Mouse (Mus musculus): Measurements from ENCODE around the gene Mxd4.

Mxd4 gene

DNA sequence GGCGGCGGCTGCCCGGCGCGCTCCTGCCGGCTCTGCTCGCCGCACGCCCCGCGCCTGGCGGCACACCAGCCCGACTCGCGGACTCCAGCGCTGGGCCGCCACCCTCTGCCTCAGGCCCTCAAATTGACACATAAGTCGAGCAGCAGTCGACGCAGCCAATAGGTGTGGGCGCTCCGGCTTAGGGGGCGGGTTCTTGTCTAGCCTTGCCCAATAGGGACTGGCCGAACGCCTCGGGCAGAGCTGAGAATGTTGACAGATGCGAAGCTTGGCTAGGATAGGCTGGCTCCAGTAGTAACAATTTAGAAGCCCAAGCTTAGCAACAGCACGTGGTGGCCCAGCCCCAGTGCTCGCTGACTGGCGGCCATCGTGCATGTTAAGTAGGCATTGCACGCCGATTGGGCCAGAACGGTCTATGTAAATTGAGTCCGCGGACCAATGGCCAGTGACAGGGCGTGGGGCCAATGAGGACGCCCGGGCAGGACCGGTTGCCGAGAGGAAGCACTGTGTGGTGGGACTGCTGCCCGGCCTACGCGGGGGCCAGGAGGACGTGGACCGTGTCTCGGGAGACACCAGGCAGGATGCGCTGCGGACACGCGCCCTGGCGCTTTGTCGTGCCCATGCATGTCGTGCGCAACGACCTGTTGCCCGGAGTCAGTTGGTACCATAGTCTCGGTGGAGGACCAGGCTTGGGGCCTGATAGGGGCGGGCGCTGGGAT is at the start of gene Mxd4:
Gene Mxd4, minus strand, starts transcription at position 120 of the 716 bp plus-strand sequence.
- DNase-seq: peak; percentile 98

DNA sequence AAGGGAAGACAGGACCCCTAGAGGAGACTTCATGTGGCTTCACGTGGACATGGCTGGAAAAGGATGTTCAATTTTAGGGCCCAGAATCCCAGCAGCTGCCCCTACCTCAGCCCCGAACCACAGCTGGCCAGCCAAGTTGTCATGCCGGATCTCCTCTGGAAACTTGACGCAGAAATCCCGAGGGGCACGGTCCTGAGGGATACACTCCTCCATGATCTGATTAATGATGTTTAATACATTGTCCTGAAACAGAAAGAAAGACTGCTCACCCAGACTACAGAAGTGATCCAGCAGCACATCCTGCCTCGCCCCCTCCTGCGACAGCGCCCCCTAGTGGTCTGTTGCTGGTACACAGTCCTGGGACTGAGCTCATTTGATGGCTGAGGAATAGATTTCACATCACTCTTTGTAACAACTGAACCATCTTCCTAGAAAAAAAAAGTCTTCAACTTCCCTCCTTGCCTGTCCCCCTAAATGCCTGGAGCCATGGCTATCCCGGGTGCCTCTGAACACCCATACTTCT is 48.4 kb upstream of the Mxd4 start:
- peak; percentile 42 for DNase-seq

DNA sequence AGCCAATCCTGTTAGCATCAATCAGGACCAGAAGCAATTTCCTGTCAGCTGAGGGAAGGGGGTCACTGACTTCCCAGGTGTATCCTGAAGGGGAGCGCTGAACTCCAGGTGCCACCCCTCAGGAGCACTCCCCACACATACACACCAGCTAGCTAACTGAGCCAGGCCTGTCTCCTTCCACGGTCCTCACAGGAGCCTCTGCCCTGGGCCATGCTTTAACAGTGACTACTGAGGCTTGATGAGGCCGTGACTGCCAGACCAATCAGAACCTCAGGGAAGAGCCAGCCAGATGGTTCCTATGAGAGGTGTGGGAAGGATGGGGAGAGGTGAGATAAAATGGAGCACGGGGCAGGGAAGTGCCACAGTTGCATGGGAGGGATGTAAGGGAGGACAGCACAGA is 47.5 kb upstream of the Mxd4 start:
- no peak for DNase-seq

DNA sequence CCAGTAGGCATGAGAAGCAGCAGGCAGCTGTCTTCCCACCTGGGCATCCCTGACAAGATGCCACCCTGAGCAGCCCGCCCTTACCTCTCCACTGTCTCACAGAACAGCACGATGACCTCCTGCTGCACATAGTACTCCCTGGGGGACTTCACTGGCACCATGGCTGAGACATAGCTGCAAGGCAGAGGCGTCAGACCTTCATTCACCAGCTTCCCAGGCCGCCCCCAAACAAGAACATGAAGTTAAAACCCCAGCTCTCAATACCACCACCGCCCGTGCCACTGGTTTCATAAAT is 45.6 kb upstream of the Mxd4 start:
- DNase-seq: no peak

DNA sequence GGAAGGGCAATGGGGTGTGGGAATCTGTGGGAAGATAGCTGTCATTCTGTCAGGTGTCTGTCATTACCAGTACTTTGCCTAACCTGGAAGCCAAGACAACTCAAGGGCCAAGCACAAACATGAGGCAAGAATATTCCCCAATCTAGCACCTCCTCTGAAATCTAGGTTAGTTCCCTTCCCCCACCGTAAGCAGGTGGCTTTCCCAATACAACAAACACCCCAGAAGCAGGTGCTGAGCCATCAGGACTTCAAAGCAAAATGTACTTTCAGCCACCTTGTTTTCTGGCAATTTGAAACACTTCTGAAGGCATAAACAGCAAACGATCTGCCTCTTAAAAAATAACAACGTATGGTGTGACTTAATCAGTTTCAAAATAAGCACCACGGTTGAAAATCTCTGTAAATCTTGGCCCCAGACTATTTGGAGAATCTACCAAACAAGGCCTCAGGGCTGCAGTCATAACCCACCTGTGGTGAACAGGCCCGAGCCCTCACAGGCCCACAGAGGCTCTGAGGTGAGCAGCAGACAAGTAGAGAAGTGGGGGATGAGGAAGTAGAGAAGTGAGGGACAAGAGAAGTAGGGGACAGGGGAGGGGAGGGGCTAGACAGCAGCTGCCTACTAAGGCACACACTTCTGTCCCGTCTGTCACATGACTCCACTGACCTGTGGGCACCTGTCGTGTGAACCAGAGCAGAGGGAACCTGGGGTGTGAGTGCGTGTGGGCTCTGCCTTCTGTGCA is 45.1 kb upstream of the Mxd4 start:
- DNase-seq: no peak

- no peak for DNase-seq
These were observed 44.4 kb upstream of the Mxd4 start for GRCm38 (mm10) chr5:34231901-34232300.

DNA sequence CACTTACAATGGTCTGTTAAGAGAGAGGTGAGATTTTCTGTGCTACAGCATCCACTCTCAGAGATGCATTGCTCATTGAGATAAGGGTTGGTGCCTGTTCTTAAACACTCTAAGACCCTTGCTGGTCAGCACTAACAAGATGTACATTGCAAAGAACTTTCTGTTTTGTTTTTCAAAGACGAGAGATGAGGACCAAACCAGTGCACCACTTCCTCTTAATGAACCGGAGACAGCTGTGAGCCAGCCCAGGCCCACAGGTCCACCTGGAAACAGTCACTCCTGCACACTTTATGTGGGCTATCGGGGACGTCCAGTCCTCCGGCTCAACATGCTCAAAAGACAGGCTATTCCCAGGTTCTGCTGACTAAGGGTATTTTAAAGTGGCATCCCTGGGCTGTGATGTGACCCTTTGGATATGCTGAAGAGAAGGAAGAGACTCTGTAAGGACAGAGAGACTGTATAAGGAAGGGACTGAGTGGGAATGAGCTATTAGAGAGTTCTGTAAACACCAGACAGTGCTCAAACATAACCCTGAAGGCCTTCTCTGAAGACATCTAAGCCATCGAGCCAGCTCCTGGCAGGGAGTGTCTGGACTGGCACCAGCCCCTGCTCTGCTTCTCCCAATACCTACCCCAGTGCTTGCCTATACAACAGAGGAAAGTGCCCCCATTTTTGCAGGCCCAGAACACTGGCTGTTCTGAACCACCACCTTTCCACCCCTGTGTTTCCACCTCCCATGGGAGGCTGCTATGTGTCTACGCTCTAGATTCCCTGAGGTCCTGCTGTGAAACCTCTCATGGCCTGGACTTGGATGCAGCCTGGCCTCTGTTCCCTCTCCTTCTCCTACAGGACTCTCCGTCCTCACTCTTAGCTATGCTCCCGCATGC is 43.3 kb upstream of the Mxd4 start:
- DNase-seq: no peak

DNA sequence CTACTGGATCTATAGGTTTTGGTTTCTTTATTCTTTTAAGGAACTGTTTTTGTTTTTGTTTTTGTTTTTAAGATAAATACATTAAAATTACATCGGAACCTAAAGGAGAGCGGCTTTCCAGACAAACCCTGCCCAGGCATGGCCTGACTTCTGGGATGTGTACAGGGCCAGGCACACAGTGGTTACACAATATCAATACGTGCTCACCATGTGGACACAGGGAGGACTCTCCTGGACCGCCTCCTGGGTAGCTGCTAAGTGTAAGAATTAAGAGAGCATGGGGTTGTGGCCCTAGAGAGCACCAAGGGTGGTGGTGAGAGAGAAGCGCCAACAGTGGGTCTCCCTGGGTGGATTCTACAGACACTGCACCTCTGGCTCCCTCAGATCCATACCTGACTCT is 42.0 kb upstream of the Mxd4 start:
- DNase-seq: no peak

DNA sequence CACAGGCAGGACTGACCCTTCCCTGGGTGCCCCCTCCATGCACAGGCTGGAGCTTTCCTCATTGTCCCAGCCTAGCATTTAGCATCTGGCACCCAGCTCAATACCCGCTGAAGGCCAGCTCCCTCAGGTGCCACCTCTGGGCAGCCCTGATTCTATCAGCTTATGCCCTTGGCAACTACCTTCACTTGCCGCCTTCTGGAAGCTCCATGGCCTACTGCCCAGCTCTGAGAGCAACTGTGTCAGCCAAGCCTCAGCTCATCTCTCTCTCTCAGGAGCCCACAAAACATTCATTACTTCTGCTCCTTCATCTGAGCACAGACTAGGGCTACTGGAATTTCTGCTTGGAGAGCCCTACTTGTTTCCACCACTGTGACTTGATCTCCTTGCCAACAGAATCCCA is 38.0 kb upstream of the Mxd4 start:
- no peak for DNase-seq

GRCm38 (mm10) chr5:34224515-34224914 is 37.0 kb upstream of the Mxd4 start:
- DNase-seq: no peak

- no peak for DNase-seq
These were observed 32.5 kb upstream of the Mxd4 start for GRCm38 (mm10) chr5:34220001-34220400.

DNA sequence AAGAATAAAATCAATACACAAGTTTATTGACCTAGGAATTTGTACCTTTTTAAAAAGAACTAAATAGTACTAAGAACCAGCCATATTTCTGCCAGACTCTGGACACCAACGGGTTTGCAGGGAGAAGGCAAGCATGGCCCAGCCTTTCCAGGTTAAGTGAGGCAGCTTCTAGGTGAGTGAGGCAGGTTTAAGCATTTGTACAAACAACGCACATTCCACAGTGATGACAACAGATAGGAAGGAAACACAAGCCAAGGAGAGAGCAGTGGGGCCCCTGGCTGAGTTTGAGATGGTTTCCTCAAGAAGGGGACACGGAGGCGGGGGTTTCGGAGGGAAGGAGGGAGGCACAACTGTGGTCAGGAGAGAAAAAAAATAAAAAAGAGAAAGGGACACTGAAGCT is 31.2 kb upstream of the Mxd4 start:
- DNase-seq: no peak

DNA sequence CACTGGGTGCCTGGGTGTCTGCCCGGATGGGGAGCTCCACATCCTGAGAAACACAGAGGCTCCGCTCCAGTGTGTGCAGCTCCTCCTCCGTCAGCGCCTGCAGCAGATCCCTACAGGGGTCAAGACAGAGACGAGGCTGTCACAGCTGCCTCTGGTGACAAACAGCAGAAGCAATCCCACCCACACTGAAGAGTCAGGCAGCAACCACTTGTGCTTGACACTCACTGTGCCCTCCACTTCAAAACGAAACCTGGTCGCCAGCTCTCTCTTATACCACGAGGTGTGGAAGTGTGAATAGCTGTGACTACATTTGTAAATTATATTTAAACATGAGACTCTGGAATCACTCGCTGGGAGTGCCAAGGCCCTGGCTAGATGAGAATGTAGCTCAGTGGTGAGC is 30.2 kb upstream of the Mxd4 start:
- DNase-seq: peak; percentile 6

GRCm38 (mm10) chr5:34216025-34216424 is 28.5 kb upstream of the Mxd4 start:
- no peak for DNase-seq

DNA sequence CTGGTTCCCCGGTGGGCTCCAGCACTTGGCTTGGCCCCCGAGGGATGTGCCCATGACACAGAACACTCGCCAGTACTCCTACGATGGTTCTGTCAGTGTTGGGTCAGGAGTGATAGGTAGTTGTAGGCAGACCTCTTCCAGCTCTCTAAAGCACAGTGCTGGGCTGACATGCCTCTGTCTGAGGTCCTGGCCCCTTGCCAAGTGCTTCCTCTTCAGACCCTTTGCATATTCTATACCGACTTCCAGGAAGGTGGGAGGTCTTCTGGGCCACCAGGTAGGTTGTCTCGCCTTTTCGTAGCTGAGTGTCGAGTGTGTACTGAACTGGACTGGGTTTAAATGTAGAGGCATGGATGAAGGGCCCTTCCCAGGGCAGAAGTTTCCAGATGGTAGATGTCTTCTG is 26.1 kb upstream of the Mxd4 start:
- DNase-seq: no peak

- peak; percentile 86 for DNase-seq
These were observed 22.8 kb upstream of the Mxd4 start for GRCm38 (mm10) chr5:34210279-34210678.

DNA sequence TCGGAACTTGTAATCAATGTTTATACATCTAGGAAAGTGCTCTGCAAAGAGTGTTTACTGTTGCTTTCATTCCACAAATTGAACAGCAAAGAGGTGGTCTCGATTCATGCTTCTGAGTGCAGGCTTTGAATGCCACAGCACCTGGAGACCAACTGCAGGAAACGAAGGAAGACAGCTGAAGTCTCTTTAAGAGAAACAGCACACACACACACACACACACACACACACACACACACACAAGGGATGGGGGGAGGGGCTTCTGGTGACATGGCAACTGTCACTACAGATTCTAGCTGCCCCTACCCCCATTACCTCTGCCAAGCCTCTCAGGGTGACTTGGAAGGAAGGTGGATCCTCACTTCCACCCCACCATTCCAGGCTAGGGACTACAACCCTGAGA is 20.0 kb upstream of the Mxd4 start:
- no peak for DNase-seq

DNA sequence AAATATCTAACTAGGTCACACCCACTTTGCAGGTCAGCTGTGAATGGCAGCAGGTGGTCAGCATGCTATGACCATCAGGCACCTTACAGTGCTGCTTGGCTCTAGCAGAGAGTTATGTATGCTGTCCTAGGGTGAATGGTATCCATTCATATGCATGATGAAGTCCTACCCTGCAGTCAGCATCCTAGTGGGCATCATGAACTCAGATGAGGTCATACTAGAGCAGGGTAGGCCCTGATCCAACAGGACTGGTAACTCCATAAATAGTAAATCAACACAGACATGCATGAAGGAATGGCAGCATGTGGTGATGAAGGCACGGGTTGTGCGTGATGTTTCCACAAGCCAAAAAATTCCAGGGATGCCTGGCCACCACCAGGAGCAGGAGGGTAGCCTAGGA is 18.3 kb upstream of the Mxd4 start:
- no peak for DNase-seq

- no peak for DNase-seq
These were observed 17.4 kb upstream of the Mxd4 start for GRCm38 (mm10) chr5:34204911-34205310.

DNA sequence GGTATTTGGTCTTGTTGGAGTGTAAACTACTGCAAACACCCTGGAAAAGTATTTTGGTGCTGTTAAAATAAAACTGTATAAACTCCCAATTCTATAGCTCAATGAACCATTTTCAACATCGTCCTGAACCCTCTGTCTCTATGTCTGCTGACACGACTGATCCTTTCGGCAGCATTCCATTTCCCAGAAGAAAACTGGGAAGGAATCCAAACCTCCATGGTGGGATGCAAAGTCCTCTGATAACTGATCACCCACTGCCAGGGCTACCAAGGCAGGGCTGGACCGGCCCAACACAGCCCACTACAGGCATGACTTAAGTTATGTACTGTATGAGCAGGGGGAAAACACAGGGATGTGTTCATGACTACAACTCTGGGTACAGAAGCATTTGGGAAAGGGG is 14.5 kb upstream of the Mxd4 start:
- DNase-seq: no peak

- DNase-seq: no peak
These were observed 13.9 kb upstream of the Mxd4 start for GRCm38 (mm10) chr5:34201396-34201795.

DNA sequence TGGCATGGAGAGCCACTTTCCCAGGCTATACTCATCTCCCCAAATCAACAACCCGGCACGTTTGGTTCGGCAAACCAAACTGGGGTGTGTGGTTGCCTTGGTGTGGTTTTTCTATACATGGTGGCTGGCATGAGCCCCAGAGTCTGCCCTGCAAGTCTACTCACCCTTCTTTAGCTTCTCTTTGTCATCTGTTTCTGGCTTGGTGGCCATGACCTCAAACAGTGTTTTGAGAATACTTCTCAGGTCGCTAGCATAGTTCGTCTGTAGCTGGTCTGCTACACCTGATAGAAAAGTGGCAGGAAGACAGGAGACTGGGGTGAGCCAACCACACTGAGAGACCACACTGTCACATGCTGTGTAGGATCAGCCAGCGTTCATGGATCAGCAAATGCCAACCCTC is 11.1 kb upstream of the Mxd4 start:
- no peak for DNase-seq

DNA sequence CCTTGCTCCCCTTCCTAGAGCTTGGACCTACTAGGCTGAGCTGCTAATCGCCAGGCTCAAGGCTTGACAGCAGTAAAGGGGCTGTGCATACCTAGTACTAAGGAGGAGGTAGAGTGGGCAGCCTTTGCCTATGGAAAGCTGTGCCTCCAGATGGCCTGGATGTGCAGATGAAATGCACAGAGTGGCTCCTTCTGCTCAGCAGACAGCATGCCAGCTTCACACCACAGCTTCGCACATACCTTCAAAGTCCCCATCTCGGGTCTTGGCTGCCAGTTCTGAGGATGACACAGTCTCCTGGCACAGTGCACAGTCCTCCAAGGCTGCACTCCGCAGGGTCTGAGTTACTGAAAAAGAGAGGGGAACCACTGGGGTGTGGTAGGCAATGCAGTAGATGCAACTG is 9.7 kb upstream of the Mxd4 start:
- DNase-seq: no peak

GRCm38 (mm10) chr5:34196423-34196822 is 8.9 kb upstream of the Mxd4 start:
- no peak for DNase-seq

Data from embryo, embryonic 11 days (tissue).